Mouse (Mus musculus) c-Kit-positive CD71-positive TER-119-positive erythroid progenitor cells, embryonic 14.5 days (primary cell): ENCODE measurements around the gene Lrch1.

ENCODE experiments used
- DNase-seq: peaks from one replicate; pipeline ENCODE4 v3.0.0-alpha.2; 2013; ENCODE audit warnings: low spot score

The Lrch1 gene

DNA sequence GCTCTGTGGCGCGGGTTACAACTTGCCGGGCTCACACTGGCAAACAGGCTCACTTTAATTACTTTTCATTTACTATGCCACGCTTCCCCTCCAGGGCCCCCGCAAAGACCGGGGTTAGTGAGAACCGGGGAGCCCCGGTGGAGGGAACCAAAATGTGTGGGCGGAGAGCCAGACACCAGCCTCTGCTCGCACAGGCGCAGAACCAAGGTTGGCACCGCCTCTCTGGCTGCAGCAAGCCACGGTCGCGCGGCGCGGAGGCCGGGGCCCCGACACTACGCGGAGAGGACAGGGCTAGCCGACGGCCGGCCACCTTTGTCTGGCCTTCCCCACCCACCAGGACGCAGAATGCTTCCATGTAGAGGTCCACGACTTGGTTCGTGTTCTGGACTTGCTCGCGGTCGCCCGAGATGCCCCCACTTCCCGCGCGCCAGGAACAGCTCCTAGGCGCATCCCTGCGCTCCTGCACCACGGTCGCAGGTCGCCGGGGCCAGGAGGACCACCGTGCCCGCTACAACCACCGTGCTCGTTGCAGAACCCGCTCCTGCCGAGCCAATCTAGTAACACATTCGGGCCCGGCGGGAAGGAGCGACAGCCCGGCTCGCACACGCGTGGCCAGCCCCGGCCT lies 813 bp downstream of the Lrch1 start:
- DNase-seq, result peak; percentile 68

DNA sequence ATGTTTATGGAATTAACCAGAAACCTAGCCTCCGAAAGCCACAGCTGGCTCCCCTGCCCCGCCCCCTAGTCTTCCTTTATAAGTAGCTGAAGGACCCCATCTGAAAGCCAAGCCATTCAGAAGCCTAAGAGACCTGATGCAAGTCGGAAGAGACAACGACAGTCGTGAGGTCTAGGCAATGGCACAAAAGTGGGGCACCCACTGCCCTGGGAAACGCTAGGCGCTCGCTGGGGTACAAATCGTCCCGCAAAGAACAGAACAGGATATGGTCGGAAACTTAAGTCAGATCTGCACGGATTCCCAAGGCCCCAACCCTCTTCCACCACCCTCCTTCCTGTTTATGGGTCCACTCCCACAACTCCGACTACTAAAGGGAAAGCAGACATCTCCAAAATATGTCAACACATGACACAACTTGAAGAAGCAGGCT lies 1.3 kb downstream of the Lrch1 start:
- DNase-seq, result no peak

DNA sequence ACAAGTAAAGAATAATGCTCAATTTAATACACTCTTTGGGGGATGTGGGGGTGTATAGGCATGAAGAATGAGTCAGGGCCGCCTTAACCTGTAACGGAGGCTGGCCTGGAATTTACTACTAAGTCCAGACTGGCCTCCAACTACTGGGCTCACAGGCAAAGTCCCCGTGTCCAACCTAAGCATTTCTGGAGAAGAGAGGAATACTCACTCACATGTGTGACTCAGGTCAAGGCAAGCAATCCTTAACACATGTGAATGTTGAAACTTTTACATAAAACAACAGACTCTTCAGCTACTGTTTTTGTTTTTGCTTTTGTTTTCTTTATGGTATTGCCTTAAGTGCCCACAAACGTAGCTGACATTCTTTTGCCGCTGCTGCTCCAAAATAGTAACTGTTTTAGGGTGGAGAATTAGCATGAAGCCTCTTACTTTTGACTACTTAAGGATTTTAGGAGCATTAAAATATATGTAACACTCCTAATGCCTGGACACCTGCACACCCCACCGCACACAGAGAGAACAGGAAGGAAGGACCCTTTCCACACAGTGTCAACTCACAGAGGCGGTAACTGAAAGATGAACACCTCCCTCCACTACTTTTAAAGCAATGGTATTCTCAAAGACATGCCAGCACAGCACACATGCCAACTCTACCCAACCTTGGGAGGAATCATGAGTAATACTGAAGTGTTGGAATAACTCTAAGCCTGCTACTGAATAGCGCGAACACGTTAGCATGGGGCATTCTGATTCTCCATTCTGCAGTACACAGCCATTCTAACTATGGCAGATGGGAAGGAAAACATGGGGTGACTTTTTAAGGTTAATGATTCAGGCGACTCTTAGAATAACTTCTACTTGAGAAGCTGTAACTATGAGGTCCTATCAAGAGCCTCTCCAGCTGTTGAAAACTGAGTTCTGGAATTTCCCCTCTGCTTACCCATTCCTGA lies 2.1 kb downstream of the Lrch1 start:
- no peak for DNase-seq

DNA sequence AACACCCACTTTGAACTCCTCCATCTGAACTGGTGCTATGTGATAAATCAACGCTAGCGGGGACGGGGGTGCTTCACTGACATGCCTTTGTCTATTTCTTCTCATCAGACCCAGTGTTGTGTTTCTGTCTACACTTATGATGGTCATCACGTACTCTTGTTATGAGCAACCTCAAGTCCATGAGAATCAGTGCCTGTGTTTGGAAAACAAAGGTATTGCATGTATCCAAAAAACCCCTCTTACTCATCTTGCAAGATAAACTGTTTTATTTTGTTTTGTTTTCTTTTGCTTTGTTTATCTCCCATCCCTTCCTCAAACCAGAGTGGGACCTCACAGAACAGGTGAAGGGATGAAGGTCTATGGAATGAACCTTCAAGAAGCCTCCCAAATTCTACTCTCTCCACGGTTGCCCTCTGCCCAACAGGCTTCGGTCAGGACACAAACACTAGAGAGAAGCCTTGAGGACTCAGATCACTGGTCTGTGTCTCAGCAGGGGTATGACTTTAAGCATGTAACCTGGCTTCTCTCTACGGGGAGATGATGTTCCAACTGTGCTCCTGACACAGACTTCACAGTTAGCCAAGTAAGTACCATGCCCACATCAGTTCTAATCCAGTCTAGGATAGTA lies 3.4 kb downstream of the Lrch1 start:
- DNase-seq, result no peak

DNA sequence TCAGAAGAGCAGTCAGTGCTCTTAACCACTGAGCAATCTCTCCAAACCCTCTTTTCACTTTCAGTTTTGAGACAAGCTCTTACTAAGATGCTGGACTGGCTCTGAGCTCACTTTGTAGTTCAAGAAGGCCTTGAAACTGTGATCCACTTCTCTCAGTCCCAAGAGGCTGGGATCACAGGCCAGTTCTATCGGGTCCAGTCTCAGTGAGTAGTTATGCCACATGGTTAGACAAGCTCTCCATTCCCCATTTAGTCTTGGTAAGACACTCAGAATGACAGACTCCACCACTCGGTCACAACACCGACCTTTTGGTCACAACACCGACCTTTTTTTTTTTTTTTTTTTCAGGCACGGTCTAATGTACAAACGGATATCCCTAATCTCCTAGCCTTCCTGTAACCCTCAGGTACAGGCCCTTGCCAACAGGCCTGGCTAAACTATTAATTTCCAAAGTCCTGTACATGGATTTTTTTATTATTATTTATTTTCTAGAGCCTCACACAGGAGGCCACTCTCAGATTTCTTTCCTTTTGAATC lies 4.0 kb downstream of the Lrch1 start:
- DNase-seq, result no peak

DNA sequence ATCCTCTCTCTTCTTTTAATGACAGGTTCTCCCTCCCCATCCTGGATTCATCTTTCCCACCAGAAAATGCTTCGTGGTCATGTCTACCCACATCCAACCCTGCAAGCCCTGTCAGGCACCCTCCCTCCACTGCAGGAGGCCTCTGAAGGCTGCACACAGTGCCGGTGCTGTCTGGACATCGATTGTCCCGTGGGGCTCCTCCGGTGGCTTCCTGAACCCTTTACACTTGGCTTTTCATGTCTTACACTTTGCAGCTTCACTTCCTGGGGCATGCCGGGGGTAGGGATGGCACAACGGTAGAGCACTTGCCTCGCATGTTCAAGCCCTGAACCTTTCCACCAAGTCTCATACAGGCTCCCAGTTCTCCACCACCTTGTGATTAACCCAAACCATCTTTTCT lies 4.7 kb downstream of the Lrch1 start:
- no peak for DNase-seq

DNA sequence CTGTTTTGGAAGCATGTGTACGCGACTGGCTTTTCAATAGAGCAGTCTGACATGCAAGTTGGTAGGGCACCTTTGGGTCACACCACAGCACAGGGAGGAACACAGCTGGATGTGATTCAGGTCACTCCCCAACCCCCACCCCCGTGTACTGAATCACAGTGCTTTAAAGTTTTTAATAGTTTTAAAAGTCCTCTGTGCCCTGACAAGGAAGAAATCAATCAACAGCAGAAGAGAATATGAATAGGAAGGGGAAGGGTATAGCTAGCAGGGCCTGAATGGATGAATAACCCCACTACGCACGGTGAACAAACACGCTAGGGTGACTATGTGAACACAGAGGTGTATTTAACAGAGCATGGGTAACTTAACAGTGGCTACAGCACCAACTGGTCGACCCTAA lies 6.1 kb downstream of the Lrch1 start:
- no peak for DNase-seq

DNA sequence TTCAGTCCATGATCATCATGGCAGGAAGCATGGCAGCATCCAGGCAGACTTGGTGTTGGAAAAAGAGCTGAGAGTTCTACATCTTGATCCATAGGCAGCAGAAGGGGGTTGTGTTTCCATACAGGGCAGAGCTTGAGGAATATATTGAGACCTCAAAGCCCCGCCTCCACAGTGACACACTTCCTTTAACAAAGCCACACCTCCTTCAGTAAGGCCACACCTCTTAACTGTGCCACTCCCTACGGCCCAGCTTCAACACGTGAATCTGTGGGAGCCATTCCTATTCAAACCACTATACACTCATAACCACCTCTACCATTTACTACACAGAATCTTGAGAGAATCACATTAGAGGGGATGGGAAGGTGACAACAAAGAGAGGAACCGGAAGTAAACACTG lies 6.9 kb downstream of the Lrch1 start:
- peak; percentile 32 for DNase-seq

DNA sequence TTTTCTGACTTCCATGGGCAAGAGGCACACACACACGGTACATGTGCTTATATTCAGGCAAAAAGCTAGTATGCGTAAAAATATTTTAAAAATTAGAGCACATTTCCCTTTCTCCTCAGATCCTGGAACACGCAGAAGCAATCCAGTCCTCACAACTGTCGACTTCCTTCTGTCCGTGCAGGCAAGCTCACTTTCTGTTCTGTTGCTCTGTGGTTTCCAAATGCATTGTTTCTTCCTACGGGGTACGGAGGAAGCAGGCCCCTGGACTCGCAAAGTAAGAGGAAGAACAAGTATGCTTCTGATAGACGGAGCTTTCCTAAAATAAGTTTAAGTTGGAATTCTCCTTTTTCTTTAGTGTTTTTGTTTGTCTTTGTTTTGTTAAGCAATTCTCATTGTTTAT lies 8.3 kb downstream of the Lrch1 start:
- DNase-seq, result no peak

DNA sequence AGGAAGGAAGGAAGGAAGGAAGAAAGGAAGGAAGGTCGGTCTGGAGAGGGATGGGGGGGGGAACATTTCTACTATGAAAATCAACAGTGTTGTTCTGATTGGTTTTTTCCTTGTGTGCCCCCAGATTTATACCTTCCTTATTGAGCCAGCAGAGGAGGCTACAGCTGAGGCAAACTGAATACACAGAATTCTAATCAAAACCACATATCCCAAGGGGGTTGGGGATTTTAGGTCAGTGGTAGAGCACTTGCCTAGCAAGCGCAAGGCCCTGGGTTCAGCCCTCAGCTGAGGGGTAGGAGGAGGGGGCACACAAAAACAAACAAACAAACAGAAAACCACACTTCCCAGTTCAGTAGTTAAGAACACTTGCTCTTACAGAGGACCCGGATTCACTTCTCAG lies 8.8 kb downstream of the Lrch1 start:
- DNase-seq, result no peak

DNA sequence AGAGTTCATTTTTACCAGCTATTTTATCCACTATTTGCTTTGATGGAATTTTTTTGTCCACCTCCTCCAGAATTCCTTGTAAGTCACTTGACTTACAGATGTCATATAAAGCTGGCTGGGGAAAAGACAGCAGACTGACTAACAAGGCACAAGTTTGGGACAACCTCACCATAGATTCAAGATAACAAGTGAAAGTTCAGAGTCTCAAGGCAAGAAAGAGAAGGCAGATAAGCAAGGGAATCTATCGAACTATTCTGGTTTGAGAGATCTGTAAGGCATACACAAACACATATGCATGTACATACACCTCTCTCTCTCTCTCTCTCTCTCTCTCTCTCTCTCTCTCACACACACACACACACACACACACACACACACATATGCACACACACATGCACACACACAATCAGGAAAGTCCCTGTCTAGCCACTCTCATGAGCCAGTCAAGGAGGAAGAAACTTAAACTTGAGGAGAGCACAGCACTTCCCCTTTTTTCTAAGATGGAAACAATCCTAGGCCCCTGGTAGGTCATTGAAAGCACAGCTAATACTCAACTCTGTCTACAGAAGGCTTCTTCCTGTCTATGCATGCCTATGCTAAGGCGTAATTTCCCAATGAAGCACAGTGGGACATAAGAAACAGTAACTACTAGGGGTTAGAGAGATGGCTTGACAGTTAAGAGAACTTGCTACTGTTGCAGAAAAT lies 11.0 kb downstream of the Lrch1 start:
- DNase-seq, result peak; percentile 12

DNA sequence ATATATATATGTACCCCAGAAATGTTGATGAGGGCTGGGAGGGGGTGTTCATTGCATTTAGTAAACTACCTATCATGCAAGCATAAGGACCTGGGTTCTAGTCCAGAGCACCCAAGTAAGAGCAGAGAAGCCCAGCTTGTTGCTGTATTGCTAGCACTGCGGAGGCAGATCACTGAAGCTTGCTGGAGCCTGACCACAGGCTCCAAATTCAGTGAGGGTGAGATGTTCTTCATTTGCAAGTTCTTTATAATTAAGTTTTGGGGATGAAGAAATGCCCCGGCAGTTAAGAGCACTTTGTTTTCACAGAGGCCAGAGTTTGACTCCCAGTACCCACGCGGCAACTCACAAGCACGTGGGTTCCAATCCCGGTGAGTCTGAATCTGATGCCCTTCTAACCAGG lies 12.6 kb downstream of the Lrch1 start:
- no peak for DNase-seq

DNA sequence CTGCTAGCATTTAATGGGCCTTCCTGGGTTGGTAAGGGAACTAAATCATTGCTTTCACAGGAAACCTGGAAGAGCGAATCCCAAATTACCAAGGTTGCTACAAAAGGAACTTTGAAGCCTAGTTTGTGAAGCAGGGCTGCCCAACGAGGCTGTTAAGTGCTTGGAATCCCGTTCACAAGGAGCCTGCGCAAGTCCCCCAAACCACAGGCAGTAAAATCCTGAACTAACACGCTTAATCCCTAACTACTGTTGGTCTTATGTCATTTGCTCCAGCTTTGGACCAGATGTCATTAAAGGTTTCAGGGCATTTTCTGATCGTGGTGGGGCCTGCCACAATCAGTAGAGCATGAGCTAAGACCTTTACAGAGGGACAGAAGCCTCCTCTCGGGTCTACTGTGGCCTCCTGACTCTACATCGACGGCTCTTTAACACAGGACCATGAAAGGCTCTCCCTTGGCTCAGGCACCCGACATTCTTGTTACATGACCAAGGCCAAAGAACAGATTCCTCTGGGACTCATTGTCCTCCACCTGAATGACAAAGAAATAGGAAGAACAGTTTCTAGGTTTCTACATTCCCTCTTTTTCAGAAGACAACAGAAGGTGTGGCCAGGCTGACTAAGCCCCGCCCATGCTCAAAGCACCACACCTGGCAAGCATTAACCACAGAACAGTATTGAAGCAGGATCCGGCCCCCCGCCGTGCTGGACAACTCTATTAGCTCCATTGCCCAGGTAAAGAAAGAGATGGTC lies 13.5 kb downstream of the Lrch1 start:
- no peak for DNase-seq

DNA sequence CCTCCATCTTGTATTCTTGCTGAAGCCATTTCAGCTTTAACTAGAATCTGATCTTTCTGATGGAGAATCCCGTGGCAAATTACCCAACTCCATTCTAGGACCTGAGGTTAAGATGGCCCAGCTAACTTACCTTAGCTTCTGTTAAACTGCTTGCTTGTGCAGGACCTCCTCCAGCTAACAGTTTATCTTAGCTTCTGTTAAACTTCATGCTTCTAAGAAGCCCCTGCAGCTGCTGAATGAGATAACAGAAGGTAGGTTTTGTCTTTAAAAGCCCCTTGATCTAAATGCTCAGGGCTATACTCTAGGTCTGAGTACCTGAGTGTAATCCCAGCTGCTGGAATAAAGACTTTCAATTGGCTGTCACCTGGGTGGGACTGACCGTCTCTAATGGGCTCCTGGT lies 17.9 kb downstream of the Lrch1 start:
- peak; percentile 24 for DNase-seq

DNA sequence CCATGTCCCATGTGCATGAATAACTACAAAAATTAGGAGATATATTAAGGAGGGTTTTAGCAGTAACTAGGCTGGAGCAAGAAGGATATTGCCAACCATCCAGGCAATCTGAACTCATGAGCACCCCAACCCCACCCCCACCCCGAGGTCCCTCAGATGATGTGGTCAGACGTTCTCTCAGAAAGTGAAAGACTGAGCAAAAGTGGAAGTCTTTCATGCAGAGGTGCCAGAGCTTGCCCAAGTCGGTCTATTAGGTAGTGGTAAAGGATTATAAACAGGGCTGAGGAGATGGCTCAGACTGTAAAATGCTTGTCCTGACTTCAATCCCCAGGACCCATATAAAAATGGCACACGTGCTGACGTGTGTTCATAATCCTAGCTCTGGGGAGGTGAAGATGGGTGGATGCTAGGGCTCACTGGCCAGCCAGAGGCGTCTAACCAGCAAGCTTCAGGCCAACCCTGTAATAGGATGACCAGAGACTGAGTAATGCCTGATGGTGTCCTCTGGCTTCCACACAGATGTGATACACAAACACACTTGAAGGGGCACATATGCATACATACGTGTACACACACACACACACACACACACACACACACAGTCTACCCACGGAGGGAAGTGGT lies 18.8 kb downstream of the Lrch1 start:
- DNase-seq, result no peak

DNA sequence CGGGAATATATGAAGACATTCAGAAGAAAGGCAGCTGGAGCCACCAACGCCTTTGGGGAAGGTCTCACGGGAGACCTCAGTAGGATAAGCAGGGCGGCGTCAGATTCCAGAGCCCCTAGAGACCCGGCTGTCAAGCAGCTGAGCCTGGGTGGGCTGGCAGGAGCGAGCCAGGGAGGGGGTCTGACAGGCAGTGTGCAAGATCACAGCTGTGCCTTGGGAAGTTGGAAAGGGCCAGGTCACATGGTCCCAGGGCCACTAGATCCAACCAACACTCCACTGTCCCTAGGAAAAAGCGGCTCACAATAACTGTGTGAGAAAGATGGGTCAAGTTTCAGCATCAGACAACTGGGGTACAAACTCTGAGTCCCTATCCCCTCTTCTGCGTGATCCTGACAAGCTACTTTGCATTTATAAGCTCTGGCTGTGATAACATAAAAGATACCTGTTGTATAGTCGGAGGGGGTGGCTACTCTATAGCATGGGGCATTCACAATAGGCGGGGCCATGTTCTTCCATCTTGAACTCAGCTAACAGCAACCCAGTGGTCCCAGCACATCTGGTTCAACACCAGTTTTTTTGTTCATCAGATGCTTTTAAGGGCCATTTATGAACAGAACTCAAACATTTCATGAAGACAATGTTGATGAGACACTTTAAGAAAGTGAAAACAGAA lies 20.6 kb downstream of the Lrch1 start:
- DNase-seq, result no peak

DNA sequence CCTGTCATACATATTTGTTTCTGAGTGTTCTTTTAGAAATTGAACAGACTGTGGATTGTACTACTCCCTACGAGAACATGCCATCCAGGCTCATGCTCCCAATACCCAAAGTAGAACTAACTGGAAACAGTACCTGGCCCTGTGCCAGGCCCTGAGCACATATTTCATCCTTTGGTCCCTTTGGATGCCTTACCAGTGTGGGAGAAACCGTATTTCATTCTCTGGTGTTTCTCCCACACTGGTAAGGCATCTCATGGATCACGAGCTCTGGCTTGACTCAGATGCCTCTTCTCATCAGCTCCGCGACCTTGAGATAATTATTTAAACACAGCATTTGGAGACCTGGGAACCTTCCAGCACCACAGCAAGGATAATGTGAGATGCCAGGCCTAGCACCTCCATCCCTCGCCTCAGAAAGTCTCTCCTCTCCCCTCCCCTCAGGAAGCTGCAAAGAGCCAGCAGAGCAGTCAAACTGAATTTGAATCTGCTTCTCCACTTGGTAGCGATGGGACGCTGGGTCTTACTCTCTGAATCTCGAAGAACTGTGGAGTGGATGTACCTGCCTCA lies 21.6 kb downstream of the Lrch1 start:
- DNase-seq, result no peak

DNA sequence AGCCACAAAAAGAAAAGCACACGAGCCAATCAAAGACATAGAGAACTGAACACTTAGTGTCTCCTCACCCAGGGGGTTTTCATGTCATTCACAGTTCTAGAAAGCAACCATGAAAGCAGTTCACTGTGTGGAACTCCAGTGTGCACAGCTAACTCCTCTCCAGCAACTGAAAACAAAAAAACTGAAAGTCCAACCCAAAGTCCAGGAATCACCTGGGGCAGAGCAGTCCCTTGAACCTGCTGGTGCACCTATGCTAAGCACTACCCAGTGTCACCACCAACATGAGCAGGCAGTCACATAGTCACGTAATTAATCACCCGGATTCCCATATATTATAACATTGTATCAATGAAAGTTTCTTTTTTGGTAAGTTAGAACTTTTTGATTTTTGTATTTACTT lies 23.2 kb downstream of the Lrch1 start:
- DNase-seq, result no peak

DNA sequence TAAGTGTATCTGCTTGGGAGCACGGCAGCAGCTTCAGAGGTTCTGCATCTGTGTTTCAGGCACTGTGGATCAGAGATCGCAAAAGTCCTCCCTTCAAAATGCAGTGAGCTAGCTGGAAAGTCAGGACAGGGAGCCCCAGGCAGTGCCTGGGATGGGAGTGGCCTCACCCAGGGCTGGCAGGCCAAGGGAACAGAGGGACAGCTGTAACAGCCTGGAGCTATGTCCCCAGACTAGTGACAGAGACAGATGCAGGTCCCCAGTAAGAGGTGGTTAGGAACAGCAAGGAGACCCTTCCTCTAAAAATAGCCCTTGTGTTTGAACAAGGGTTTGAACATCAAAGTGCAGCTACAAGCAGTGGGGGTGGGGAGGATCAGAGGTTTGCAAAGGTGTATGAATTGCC lies 23.6 kb downstream of the Lrch1 start:
- DNase-seq, result no peak
